Mouse (Mus musculus) heart, adult 8-10 months (tissue): ENCODE measurements around the gene Cdc7. TPM values are rescaled to one million over a fixed set of nuclear protein-coding genes. Genes with fewer than 3 reads are reported as not detected.
"Not testable (repeated sequence)": the region's sequence is repeated elsewhere in the genome, so short reads cannot be mapped to it uniquely, and the experiment has no call there.

Experiments used
- DNase-seq: peaks from one replicate; pipeline ENCODE4 v3.0.0; 2022; ENCODE audit warnings: low spot score
- total RNA-seq, 4 experiments: library from RNA; stranded (reverse); gene quantifications; 2 replicates each; pipeline ENCODE4 v1.2.4; 2022

The Cdc7 gene
- under 1 TPM; 0.28 to 0.76 (median 0.42) TPM for total RNA-seq

DNA sequence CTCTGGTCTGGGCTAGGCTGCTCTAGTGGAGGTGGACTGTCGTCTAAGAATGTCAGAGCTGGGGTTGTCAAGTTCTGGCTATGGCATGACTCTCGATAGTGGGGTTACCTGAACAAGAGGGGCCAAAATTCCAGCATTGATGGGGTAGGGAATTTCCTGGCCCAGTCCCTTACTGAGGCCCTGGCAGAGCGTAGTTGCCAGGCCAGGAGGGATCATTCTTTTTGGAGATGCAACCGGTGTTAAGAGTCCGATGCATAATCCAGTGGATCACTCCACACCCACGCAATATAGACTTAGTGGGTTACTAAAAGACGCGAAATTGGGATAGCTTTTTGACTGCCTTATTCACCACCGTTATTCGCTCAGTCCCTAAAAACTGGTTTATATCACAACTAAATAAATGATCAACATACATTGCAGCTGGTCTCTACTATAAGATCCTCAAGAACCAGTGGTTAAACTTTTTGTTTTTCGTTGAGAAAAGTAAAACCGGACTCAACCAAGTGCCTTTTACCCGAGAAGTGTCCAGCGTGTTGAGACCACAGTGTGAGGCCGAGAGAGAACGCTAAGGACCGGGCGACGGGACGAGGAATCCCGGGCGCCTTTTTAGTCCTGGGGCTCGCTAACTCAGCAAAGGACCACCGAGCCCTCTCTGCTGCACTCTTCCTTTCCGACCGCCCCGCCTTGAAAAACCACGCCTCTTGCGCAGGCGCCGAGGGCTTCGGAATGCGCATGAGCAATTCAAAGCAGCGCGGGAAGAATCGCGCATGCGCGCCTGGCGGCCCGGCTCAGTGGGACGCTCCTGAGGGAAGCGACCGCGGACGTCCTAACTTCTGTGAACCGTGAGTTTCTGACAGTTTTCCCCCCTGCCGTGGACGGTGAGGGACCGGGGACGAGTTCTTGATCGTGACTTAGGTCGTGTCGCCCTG, at the start of gene Cdc7:
Gene Cdc7, plus strand, starts transcription at position 739 of the 929 bp plus-strand sequence.
- peak; percentile 93 for DNase-seq

DNA sequence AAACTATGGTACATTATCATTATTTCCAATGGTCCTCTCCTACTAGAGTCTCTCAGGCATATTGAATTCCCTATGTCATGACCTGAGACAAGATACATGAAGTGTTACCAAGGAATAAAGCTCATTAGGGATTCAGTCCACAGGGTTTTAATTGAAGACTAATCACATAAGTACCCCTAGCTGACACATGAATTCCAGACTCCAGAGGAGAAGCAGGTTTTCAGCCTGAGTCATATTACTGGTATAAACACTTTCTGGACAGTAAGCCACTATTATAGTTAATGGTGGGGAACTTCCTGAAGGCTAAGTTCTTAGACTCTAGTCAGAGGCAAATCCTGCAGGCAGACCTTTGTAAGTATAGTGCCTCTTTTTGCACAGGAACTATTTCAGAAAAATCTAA, 44.8 kb upstream of the Cdc7 start:
- no peak for DNase-seq

DNA sequence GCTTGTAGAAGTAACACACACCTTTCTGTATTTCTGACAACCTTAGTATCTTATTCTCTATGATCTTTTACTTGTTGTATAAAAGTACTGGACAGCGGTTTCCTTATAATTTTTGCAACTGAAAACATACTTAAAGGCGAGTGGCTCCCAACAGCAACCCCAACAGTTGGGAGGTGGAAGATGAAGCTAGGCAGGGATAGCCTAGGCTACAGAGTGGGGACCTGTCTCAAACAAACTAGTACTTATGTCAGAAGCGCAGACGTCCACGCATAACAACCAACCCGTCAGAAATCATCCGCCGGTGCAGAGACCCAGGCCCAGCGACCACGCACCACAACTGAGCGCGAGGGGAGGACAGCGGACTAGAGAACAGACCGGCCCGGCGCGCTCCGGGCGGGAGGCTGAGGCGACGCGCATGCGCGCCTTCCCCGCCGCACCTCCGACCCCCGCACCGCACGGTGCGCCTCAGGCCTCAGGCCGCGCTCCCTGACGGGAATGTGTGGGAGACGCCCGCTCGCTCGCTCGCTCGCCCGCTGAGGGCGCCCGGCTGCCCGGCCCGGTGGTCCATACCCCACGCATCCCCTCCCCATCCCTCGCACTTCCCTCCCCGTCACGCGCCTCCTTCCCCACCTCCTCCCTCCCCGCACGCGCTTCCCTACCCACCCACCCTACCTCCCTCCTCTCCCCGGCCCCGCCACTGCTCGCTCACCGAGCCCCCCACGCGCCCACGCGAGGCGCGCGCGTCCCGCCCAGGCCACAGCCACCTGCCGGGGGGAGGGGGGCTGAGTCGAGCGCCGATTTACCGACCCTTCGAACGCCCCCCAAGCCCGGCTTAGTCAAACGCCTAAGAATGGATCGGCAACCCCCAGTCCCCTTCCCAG, 38.4 kb upstream of the Cdc7 start, which contains the start of gene Hfm1:
Gene Hfm1, minus strand, starts transcription at position 834 of the 881 bp plus-strand sequence.
- DNase-seq: no peak

DNA sequence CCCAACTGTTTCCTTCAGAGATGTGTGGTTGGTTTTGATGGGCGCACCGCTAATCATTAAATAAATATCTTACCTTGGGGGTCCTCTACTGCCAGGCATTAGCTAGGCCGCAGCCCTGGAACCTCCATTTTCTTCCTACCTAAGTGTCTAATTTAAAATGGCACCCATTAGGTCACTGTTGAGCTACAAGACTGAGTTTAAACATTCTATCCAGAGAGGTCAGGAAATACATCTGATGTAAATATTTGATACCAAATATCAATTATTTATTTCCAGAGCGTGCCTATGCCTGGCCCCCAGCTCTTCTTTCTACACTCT, 37.8 kb upstream of the Cdc7 start:
- DNase-seq: no peak

DNA sequence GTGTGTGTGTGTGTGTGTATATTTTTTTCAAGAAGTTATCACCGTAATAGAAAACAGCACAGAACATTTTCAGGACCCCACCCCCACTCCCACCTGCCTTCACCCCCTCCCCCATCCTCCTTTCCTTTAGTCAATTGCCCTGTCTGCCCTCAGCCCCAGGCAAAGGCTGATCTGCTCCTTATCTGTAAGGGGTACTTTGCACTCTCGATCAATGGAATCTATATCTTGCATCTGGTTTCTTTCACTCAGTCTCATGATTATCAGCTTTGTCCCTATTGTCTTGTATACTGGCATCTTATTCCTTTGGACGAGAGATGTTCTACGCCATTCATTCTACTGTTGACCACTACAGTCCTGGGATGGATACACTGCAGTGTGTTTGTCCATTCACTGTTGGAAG, 36.1 kb upstream of the Cdc7 start:
- DNase-seq: no peak

DNA sequence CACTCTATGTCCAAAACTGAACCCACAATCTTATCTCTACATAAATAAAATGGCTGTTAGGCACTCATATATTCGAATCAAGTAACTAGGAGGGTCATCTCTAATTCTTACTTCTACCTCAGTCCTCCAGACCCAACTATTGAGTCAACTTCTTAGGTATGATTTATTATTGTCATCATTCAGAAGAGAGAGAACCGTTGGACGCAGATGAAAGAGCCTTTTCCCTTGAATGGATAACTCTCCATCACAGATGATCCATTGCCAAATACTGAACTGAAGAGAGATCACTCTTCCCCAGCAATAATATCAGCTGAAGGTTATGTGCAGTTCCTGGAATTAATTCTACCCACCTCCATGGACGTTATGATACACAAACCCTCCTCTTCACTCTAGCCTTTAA, 17.8 kb upstream of the Cdc7 start:
- DNase-seq: no peak

DNA sequence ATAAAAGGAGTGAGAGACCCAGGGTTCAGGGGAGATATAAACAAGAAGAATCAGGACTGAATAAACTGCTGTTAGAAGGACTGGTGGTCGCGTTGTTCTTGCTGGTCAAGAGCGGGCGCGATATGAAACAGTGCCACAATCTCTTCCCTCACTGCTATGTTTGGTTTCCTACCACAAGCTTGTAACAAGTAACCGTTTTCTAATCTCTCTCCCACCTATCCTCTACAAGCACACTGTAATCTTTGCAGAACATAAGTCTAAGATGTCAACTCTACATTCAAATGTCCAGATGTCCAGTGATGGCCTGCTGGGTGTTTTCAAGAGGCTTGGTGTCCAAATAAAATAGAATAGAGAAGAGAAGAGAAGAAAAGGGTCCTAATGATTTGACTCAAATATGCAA, 15.4 kb upstream of the Cdc7 start:
- no peak for DNase-seq

DNA sequence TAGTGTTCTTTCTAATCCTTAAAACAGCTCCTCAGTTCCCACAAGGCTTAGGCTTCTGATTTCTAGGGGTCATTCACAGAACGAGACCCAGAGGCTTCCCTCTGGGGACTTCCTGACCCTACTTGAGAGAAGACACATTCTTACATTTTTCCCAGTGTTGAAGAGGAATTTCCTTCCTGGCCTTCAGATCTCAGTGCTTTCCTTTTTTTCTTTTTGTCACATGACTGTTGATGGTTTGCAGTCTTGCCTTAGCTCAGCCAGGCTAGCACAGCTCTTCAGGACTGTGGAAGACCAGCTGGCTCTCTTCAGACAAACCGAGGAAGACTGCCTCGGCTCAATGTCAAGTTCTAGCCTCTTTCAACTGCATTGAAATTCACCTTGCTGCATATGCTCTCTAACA, 7.7 kb upstream of the Cdc7 start:
- DNase-seq: peak; percentile 64

DNA sequence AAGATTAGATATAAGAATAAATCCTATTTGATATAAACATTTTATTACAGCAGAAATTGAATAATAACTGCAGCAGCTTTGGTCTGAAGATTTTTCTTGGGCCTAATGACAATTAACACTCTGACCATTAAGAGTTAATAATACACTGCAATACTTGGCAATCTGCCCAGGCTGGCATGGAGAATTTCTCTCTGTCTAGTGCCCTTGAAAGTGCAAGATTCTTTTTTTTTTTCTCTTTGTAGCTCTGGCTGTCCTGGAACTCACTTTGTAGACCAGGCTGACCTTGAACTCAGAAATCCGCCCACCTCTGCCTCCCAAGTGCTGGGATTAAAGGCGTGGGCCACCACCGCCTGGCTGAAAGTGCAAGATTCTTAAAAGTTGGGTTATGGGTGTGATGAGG, 5.1 kb upstream of the Cdc7 start:
- DNase-seq: no peak

DNA sequence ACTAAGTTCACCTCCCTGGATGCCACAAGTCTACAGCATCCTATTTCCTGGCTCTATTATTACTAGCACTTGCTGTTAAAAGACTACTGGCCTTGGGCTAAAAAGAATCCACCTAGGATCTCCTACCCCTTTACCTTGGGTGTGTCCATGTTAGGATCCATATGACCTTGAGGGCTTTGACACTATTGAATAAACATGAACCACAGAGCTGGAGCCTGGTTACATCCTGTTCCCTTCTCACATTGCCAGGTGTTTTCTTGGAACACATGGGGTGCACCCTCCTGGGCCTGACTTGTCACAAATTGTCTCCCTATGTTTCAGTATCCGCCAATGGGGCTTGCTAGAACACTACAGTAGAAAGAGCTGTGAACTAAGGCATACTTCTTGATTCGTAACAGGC, 3.7 kb upstream of the Cdc7 start:
- no peak for DNase-seq

DNA sequence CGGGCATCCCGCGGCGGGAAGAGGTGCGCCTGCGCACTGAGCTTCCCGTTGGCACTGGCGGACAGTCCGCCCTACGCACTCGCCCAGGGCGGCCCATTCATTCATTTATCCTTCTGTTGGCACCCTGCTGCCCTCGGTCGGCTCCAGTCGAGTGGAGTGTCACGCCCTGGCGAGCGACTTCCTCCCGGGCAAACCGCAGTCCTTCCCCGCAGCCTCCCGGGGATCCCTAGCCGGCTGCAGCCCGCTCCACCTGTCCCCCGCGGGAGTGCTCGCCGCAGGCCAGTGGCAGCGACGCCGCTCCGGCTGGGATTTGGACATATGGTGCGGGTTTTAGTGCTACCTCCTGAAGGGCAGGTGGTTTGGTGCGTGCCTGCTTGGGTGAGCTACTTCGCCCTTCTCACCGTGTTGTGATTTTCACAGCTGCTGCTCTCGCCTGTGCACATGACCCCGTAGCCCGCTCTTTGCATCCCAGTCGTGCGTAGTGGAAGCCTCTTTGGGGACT, 442 bp downstream of the Cdc7 start:
- DNase-seq: no peak

DNA sequence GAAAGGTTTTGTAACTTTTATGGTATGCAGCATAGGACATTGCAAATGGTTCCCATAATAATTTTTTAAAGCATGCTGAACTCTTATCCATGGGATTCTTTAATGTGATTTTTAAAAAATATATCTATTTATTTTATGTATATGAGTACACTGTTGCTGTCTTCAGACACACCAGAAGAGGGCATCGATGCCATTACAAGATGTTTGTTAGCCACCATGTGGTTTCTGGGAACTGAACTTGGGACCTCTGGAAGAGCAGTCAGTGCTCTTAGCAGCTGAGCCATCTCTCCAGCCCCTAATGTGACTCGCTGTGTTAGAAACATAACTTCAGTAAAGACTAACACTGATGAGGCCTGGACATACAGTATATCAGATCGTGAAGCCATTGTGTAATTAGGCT, 2.3 kb downstream of the Cdc7 start:
- no peak for DNase-seq

DNA sequence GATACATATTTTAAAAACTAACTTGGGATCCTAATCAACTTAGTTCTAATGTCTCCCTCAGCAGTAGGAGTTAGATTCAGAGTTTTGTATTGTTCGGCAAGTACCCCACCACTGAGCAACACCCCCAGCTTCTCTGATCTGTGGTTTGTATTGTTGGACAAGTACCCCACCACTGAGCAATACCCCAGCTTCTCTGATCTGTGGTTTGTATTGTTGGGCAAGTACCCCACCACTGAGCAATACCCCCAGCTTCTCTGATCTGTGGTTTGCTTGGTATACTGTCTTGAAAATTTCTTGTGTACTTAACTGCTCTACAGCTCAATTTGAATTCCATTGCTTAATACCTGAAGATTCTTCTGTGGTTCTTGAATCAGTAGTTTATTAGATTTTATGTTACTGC, 3.5 kb downstream of the Cdc7 start:
- DNase-seq: no peak

DNA sequence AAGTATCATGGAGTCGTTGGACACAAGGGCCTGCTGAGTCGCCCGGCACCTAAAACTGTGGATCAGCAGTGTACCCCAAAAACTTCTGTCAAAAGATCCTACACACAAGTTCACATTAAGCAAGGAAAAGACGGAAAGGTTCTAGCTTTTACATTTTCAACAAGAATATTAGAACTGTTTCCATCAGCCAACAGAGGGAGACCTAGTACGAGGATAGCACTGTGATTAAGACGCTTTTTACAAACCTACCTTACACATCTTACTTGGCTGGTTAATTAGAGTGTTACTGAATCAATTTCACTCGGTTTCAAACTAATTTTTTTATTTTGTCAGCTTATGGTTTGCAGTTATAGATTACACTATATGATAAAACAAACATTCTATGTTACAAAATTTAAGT, 9.8 kb downstream of the Cdc7 start:
- DNase-seq: no peak

DNA sequence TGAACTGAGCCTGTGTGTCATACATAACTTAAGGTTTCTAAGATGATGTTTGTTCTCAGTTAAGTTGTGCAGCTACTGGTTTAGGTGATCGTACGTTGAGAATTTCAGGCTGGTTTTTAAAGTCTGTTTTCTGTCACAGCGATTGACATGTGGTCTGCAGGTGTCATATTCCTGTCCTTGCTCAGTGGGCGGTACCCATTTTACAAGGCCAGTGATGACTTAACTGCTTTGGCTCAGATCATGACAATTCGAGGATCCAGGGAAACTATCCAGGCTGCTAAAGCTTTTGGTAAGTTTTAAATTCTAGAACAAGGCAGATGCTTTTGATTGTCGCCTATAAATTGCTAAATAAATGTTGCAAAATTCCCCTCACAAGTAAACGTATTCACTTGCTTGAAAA, 15.0 kb downstream of the Cdc7 start:
- no peak for DNase-seq

DNA sequence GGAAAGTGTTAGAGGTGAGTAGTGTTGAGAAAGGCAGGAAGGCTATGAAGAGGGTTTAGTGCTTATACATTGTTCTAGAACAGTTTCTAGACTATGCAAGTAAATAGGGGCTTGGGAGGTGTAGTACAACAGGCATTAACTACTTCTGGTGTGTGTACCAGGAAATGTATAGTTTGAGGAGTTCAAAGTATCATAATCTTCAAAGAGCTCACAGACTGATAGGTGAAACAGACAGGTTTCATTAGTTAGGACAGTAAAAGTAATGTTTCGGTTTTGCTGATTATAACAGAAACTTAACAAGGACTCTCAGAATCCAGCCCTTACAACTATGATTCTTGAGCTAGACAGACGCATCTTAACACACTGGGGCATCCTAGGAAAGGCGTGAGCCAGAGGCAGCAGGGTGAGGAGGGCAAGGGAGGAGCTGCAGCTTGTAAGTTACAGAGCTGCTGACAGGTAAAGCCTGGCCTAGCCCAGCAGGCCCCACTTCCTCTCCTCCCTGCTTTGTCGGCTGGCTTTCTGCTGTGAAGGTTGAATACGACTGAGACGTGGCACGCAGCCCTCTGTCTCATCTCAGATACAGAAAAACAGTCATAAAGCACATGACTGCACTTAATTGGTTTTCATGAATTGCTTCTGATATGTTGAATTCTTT, 18.3 kb downstream of the Cdc7 start:
- DNase-seq: no peak

DNA sequence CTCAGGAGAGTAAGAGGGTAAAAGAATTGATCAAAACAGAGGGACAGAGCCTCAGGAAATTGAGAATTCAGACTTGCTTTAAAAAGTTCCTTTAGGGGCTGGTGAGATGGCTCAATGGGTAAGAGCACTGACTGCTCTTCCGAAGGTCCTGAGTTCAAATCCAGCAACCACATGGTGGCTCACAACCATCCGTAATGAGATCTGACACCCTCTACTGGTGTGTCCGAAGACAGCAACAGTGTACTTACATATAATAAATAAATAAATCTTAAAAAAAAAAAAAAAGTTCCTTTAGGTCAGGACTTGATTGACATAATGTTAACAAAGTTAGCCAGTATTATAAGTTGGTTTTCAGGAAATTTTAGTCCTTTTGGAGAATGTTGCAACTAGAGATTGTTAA, 20.8 kb downstream of the Cdc7 start:
- not testable (repeated sequence) for DNase-seq

DNA sequence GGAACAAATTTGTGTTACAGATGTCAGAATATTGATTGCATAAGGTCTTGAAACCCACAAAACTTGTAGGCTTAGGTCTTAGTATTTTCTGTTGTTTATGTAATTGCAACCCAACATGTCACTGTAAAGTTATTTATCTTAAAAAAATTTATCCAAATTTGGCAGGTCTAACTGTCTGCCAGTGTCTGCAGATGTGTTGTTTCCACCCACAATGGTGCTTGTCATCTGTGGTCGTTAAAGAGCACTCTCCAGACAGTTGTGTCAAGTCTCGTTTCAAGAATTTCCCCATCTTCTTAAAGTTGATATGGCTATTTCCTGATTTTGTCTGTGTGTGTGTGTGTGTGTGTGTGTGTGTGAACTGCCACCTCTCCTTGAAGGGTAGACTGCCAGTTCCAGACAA, 21.5 kb downstream of the Cdc7 start:
- no peak for DNase-seq

DNA sequence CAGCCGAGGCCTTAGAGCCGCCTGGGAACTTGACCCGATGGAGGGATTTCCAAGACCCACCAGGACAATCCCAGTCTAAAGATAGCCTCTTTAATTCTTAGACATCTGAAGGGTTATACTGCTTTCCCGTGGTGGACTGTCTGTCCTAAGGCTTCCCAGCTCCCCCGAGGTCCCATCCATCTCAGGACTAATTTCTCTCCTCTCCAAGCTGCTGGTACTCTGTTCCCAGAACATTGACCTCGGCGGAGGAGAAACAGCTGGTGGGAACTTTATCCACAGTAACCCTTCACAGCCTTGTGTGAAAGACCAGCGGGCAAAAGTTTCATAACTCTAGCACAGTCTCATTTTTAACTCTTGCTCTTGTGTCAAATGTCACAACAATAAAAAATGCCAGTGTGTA, 25.1 kb downstream of the Cdc7 start:
- DNase-seq: peak; percentile 53

DNA sequence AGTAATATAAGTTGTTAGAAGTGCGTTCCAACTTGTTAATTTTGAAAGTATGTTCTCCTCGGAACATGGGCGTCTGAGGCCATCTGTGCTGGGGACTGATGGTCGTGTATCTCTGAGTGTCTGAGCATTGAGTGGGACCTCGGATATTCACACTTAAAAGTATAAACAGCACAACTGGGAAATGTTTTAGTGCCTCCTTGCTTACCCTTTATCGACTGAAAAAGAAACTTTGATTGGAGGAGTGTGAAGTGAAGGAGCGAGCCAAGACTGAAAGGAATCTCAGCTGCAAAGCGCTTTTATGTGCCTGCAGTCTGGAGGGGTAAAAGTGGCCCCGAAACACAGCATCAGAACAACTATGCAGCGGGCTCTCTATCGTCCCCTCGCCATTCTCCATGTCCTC, 25.7 kb downstream of the Cdc7 start:
- no peak for DNase-seq

DNA sequence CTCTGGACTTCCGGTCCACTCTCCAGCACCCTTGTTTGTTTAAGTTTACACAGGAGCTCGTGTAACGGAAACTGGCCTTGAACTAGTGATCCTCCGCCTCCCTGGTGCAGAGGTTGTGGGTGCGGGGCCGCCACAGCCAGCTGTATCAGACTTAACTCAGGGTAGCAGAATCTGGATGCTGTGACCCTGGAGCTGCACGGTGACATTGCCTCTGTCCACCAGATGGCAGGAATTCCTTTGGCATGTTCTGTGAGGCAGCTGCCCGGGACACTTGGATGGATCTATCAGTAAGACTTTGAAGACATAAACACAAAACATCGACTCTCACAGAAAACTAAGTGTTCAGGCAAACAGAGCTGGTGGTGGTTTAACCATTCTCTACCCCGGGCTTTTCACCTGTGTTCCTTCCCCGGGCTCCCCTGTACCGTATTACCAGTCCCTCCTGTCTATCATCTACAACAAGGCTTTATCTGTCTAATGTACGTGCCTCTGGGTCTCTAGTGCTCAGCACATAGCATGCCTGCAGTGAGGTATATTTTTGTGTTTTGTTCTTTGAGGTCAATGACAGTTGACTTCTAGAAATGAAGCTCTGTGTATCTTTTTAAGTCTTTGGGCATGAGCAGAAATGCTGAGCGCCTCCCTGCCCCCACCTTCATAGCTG, 26.6 kb downstream of the Cdc7 start:
- DNase-seq: peak; percentile 58
